Mouse (Mus musculus): ENCODE measurements around the gene Pemt. TPM values are rescaled to one million over a fixed set of nuclear protein-coding genes. Genes with fewer than 3 reads are reported as not detected.
A peak's percentile ranks its signal among the peaks of the same experiment; 100 is the strongest.

Pemt gene
- total and polyA plus RNA-seq, 3 experiments: 6.9 to 10.5 (median 7.8) TPM

- no peak for TF ChIP-seq ELF1 (IDR thresholded peaks at IDR 0.05; ENCODE audit: low read depth, low read length)
Observed at GRCm38 (mm10) chr11:59965227-59966101, 80.8 kb downstream of the Pemt start (continued).

DNA sequence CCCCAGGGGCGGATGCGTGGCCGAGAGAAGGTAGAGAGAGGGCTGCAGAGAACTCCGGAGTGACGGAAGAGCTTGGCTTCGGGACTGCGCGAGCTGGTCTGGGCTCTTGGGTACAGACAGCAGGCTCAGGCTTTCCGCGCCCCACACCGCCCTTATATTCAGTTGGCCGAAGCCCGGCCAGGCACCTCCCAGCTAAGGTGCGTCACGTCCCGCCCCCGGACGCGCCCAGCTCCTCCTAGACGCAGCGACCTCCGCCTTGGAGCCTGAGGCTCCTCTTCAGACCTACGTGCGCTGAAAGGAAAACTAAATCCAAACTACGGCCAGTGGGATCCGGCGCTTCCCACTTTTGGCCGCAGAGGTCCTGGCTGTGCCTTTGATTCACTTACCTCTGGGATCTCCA lies 81.5 kb downstream of the Pemt start, which contains the start of gene Rasd1:
Rasd1 (minus strand) TSS at position 127 of the 400 bp plus-strand sequence.
- H3K9me3 ChIP-seq (replicated peaks; ENCODE audit: low read length): no peaks in the 10 kb centered on the region
- peak within 1 kb of the TSS; percentile 41 to 61 (median 56) for H3K4me3 ChIP-seq (replicated peaks in 1 of 3; ENCODE audit: low read depth in 2 of 3, low read length in 2 of 3, poor library complexity in 1 of 3)
- H3K4me1 ChIP-seq (ENCODE audit: control insufficient read depth in 1 of 2, insufficient read depth in 2 of 2): peaks cover 14 to 40% of the 10 kb centered on the region in 2 experiments
- H3K36me3 ChIP-seq (replicated peaks in 1 of 2; ENCODE audit: control insufficient read depth in 1 of 2, insufficient read depth in 1 of 2, low read length in 1 of 2): peaks cover 19 to 41% of the 10 kb centered on the region in 2 experiments
- no peaks in the 10 kb centered on the region for H3K79me2 ChIP-seq (replicated peaks; ENCODE audit: control insufficient read depth, extremely low read depth, insufficient read depth, poor library complexity, severe bottlenecking)
- peak within 1 kb of the TSS; percentile 75 for H3K4me2 ChIP-seq (ENCODE audit: insufficient read depth, low read depth, poor library complexity, severe bottlenecking)
- in situ Hi-C loops (cut with MboI; ENCODE audit: low pct_ligation_motif_present, low pct_unique_long_range_greater_than_20kb, low sequenced_read_pairs) (loop anchor here (5.0 kb wide), 1 partner anchor 107 kb away; no protein-coding TSS in a partner anchor), dilution Hi-C loops (cut with MboI; ENCODE audit: extremely low pct_ligation_motif_present, extremely low pct_unique_long_range_greater_than_20kb, low sequenced_read_pairs) (no loop called here)
- peak; percentile 83 for TF ChIP-seq ZMIZ1 (IDR thresholded peaks at IDR 0.05; ENCODE audit: low read depth, low read length)
- peak; percentile 16 for TF ChIP-seq ELF1 (IDR thresholded peaks at IDR 0.05; ENCODE audit: low read depth, low read length)
- peak; percentile 44; the same call in 1 of the 2 replicates for TF ChIP-seq TCF12 (IDR thresholded peaks at IDR 0.05; ENCODE audit: low read depth, low read length)
- TF ChIP-seq NRF1 (IDR thresholded peaks at IDR 0.05; ENCODE audit: low read depth, low read length): peak; percentile 3
- peak; percentile 56; the same call in 1 of the 2 replicates for TF ChIP-seq MAX (IDR thresholded peaks at IDR 0.05; ENCODE audit: low read length)
- TF ChIP-seq MAFK (IDR thresholded peaks at IDR 0.05; ENCODE audit: insufficient replicate concordance, low read length): no peak
- TF ChIP-seq GABPA (IDR thresholded peaks at IDR 0.05; ENCODE audit: insufficient replicate concordance, low read depth, low read length): no peak
- peak; percentile 10; the same call in 1 of the 2 replicates for TF ChIP-seq ETS1 (conservative IDR thresholded peaks at IDR 0.05; ENCODE audit: low read depth, low read length)
- TF ChIP-seq MAZ (IDR thresholded peaks at IDR 0.05; ENCODE audit: low read depth, low read length): no peak
- TF ChIP-seq ZNF384 (IDR thresholded peaks at IDR 0.05; ENCODE audit: low read depth, low read length): no peak
- no peak for TF ChIP-seq PAX5 (IDR thresholded peaks at IDR 0.05; ENCODE audit: low read length)
- TF ChIP-seq NELFE (IDR thresholded peaks at IDR 0.05; ENCODE audit: low read depth, low read length): no peak; the same call in 1 of the 2 replicates
- peak; percentile 88 for TF ChIP-seq POLR2A (IDR thresholded peaks at IDR 0.05; ENCODE audit: low read depth, low read length)
- no peak for TF ChIP-seq HCFC1 (IDR thresholded peaks at IDR 0.05; ENCODE audit: low read depth, low read length)
- TF ChIP-seq MEF2A (IDR thresholded peaks at IDR 0.05; ENCODE audit: borderline replicate concordance, low read depth, low read length): no peak
- peak; percentile 94 for TF ChIP-seq TBP (conservative IDR thresholded peaks at IDR 0.05; ENCODE audit: low read depth, low read length)
- no peak; the same call in 1 of the 2 replicates for TF ChIP-seq EP300 (IDR thresholded peaks at IDR 0.05; ENCODE audit: low read length)
- TF ChIP-seq CHD1 (IDR thresholded peaks at IDR 0.05; ENCODE audit: low read depth, low read length): no peak
- TF ChIP-seq JUND (conservative IDR thresholded peaks at IDR 0.05; ENCODE audit: low read depth, low read length): no peak
- H3K27ac ChIP-seq (ENCODE audit: insufficient read depth, low read depth): peak within 1 kb of the TSS; percentile 12; the same call in 1 of the 2 replicates
- peak within 1 kb of the TSS; percentile 78 for H3K9ac ChIP-seq (ENCODE audit: insufficient read depth, low read depth)
- DNase-seq (ENCODE audit: extremely low read depth): peak; percentile 76
- no peaks in the 10 kb centered on the region for H3K27me3 ChIP-seq (replicated peaks)

Data from CH12.LX (cell line).